Mouse (Mus musculus) liver, adult 2 months (tissue): ENCODE results near the gene Dock9.

Source experiments
- CTCF ChIP-seq: fragments of 200-500 bp; IDR thresholded peaks from 2 replicates; pipeline ENCODE4 v1.5.1; 2011; ENCODE audit warnings: low read depth, low read length, control low read depth
- POLR2A ChIP-seq: fragments of 200-500 bp; IDR thresholded peaks from 2 replicates; pipeline ENCODE4 v1.6.1; 2011; ENCODE audit warnings: low read length, control low read depth; ENCODE audit not compliant: insufficient read depth; ENCODE audit errors: extremely low read depth

- TF ChIP-seq POLR2A: no peak
- TF ChIP-seq CTCF: no peak
Measured at GRCm38 (mm10) chr14:121494238-121494637, 303.4 kb downstream of the Dock9 start.
